Mouse (Mus musculus): ENCODE data around the gene Eif3a. TPM values are rescaled to one million over a fixed set of nuclear protein-coding genes. Genes with fewer than 3 reads are reported as not detected.

Eif3a gene
- total RNA-seq, 4 experiments from 2014 or later, result 131 to 179 (median 152) TPM

- DNase-seq, result no peak
Observed at GRCm38 (mm10) chr19:60758896-60759835, 31.3 kb downstream of the Eif3a start.

GRCm38 (mm10) chr19:60757099-60757785 lies 33.2 kb downstream of the Eif3a start:
- DNase-seq, result no peak

GRCm38 (mm10) chr19:60756192-60757098 lies 34.0 kb downstream of the Eif3a start:
- DNase-seq, result peak; percentile 21

- peak; percentile 81 for DNase-seq
Observed at GRCm38 (mm10) chr19:60755438-60756191, 34.8 kb downstream of the Eif3a start, which contains the start of gene Nanos1. Gene Nanos1, plus strand, starts transcription at chr19:60755987.

GRCm38 (mm10) chr19:60747801-60748200 lies 42.7 kb downstream of the Eif3a start:
- DNase-seq, result no peak

- DNase-seq, result no peak
Observed at GRCm38 (mm10) chr19:60743767-60744547, 46.5 kb downstream of the Eif3a start.

GRCm38 (mm10) chr19:60740560-60740959 lies 49.9 kb downstream of the Eif3a start:
- no peak for DNase-seq

GRCm38 (mm10) chr19:60731966-60732365 lies 58.5 kb downstream of the Eif3a start:
- DNase-seq, result no peak

GRCm38 (mm10) chr19:60731299-60731698 lies 59.2 kb downstream of the Eif3a start:
- DNase-seq, result no peak

- DNase-seq, result peak; percentile 12
Observed at GRCm38 (mm10) chr19:60730281-60730852, 60.1 kb downstream of the Eif3a start.

- DNase-seq, result no peak
Observed at GRCm38 (mm10) chr19:60716381-60716780, 74.1 kb downstream of the Eif3a start.

GRCm38 (mm10) chr19:60712577-60712976 lies 77.9 kb downstream of the Eif3a start:
- no peak for DNase-seq

Small RNA genes lying within 50 kb of the gene (microRNA-seq; reads per million reads assigned to microRNA genes)
- gene mmu-mir-3084-1, result 0 reads per million in 2 experiments

Other genes with a start within 250 kb of the Eif3a start
- gene Cacul1, start 209.6 kb downstream of the Eif3a start, total RNA-seq (2022), result 10 to 100 TPM; 47.6 to 50.8 (median 49.0) TPM
- under 1 TPM; 0.59 to 0.87 (median 0.79) TPM for gene Nanos1, start 34.7 kb downstream of the Eif3a start, total RNA-seq (2022)
- 10 to 100 TPM; 37.1 to 45.6 (median 40.2) TPM for gene Fam45a, start 20.9 kb upstream of the Eif3a start, total RNA-seq (2022)
- gene Sfxn4, start 70.8 kb upstream of the Eif3a start, total RNA-seq (2022), result 10 to 100 TPM in 2 of 4 experiments, 1 to 10 TPM in 2; 6.7 to 12.5 (median 9.6) TPM
- gene Prdx3, start 83.9 kb upstream of the Eif3a start, total RNA-seq (2022), result 1,000 to 10,000 TPM in 1 of 4 experiments, 100 to 1,000 TPM in 3; 669 to 1,028 (median 803) TPM
- 10 to 100 TPM; 25.4 to 74.3 (median 41.9) TPM for gene Grk5, start 99.1 kb upstream of the Eif3a start, total RNA-seq (2022)

Data from adrenal gland, adult 8-10 months (tissue).